Mouse (Mus musculus): ENCODE data around the gene Tatdn2. TPM values are rescaled to one million over a fixed set of nuclear protein-coding genes. Genes with fewer than 3 reads are reported as not detected.

The Tatdn2 gene
- polyA plus RNA-seq, 1 experiment = 31.0 TPM

DNA sequence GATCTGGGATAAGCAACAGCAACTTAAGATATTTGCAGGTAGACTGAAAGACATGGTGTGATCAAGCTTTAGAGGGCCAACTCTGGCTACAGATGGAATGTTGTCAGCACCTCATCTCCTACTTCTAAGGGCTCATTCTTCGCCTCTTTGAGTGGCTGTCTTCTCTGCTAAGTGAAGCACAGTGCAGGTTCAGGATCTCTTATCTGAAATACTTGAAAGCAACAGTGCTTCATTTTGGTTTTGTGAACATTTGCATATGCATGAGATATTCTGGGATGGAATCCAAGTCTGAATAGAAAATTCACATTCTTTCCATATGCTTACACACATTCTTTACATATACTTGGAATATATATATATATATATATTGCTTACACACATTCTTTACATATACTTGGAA is 45.5 kb downstream of the Tatdn2 start:
- 61% methylated on average over 1 of the region's 1 CpGs for WGBS

GRCm38 (mm10) chr6:113743111-113743510 is 46.3 kb downstream of the Tatdn2 start:
- 36% methylated on average over 1 of the region's 1 CpGs for WGBS
- H3K27ac ChIP-seq (ENCODE audit: insufficient read depth, low read length) = no peak overlapping the region

More for the DNA sequence above, 45.5 kb downstream of the Tatdn2 start:
- TF ChIP-seq POLR2A (IDR thresholded peaks at IDR 0.05; ENCODE audit: borderline replicate concordance, insufficient read depth, low read length) (no peak), CTCF (IDR thresholded peaks at IDR 0.05; ENCODE audit: borderline replicate concordance, insufficient read depth, low read depth, low read length) (no peak)
- Histone ChIP-seq H3K4me1 (ENCODE audit: control insufficient read depth, insufficient read depth, low read length) (no peaks in the 10 kb centered on the region), H3K27ac (ENCODE audit: insufficient read depth, low read length) (no peak overlapping the region), H3K4me3 (replicated peaks; ENCODE audit: insufficient read depth, low read depth, low read length) (no peak overlapping the region), H3K27me3 (ENCODE audit: control insufficient read depth, insufficient read depth, low read length) (no peaks in the 10 kb centered on the region)
- no peak for DNase-seq

GRCm38 (mm10) chr6:113745117-113745516 is 48.3 kb downstream of the Tatdn2 start:
- Histone ChIP-seq H3K27ac (ENCODE audit: insufficient read depth, low read length) (no peak overlapping the region), H3K27me3 (ENCODE audit: control insufficient read depth, insufficient read depth, low read length) (no peaks in the 10 kb centered on the region), H3K4me1 (ENCODE audit: control insufficient read depth, insufficient read depth, low read length) (peaks cover 3% of the 10 kb centered on the region; the same call in 1 of the 2 replicates), H3K4me3 (replicated peaks; ENCODE audit: insufficient read depth, low read depth, low read length) (no peak overlapping the region)
- TF ChIP-seq CTCF (IDR thresholded peaks at IDR 0.05; ENCODE audit: borderline replicate concordance, insufficient read depth, low read depth, low read length) (no peak), POLR2A (IDR thresholded peaks at IDR 0.05; ENCODE audit: borderline replicate concordance, insufficient read depth, low read length) (no peak)
- DNase-seq = no peak

More at GRCm38 (mm10) chr6:113743111-113743510, 46.3 kb downstream of the Tatdn2 start:
- DNase-seq = no peak
- TF ChIP-seq CTCF (IDR thresholded peaks at IDR 0.05; ENCODE audit: borderline replicate concordance, insufficient read depth, low read depth, low read length) = no peak
- no peak for TF ChIP-seq POLR2A (IDR thresholded peaks at IDR 0.05; ENCODE audit: borderline replicate concordance, insufficient read depth, low read length)
- Histone ChIP-seq H3K4me1 (ENCODE audit: control insufficient read depth, insufficient read depth, low read length) (no peaks in the 10 kb centered on the region), H3K27me3 (ENCODE audit: control insufficient read depth, insufficient read depth, low read length) (no peaks in the 10 kb centered on the region), H3K4me3 (replicated peaks; ENCODE audit: insufficient read depth, low read depth, low read length) (no peak overlapping the region)

DNA sequence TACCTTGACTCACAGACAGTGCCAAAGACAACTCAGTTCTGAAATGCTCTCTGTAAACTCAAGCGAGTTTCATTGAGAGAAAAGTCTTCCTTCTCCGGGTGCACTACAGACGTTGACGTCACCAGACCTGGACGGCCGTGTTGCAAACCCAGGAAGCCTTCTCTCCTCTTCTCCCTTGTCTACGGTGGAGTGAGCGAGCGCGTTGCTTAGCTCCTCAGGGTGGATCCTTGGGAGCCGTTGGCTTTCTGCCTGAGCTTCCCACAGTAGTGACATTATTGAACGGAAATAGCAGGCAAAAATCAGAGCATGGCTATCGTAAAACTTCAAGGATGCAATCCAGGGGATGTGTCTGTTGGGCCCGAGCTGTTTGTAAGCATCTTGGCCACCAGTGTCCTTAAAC is 50.4 kb downstream of the Tatdn2 start:
- 55% methylated on average over 14 of the region's 14 CpGs for WGBS
- no peak for TF ChIP-seq CTCF (IDR thresholded peaks at IDR 0.05; ENCODE audit: borderline replicate concordance, insufficient read depth, low read depth, low read length)
- TF ChIP-seq POLR2A (IDR thresholded peaks at IDR 0.05; ENCODE audit: borderline replicate concordance, insufficient read depth, low read length) = no peak
- DNase-seq = no peak

GRCm38 (mm10) chr6:113748351-113748750 is 51.5 kb downstream of the Tatdn2 start:
- H3K27me3 ChIP-seq (ENCODE audit: control insufficient read depth, insufficient read depth, low read length) = no peaks in the 10 kb centered on the region
- H3K27ac ChIP-seq (ENCODE audit: insufficient read depth, low read length) = no peak overlapping the region
- 54% methylated on average over 26 of the region's 26 CpGs for WGBS
- H3K4me1 ChIP-seq (ENCODE audit: control insufficient read depth, insufficient read depth, low read length) = peaks cover 3% of the 10 kb centered on the region; the same call in 1 of the 2 replicates
- no peak for TF ChIP-seq CTCF (IDR thresholded peaks at IDR 0.05; ENCODE audit: borderline replicate concordance, insufficient read depth, low read depth, low read length)
- TF ChIP-seq POLR2A (IDR thresholded peaks at IDR 0.05; ENCODE audit: borderline replicate concordance, insufficient read depth, low read length) = no peak
- H3K4me3 ChIP-seq (replicated peaks; ENCODE audit: insufficient read depth, low read depth, low read length) = no peak overlapping the region
- DNase-seq = no peak

More for the DNA sequence above, 50.4 kb downstream of the Tatdn2 start:
- Histone ChIP-seq H3K4me1 (ENCODE audit: control insufficient read depth, insufficient read depth, low read length) (peaks cover 3% of the 10 kb centered on the region; the same call in 1 of the 2 replicates), H3K27ac (ENCODE audit: insufficient read depth, low read length) (no peak overlapping the region), H3K4me3 (replicated peaks; ENCODE audit: insufficient read depth, low read depth, low read length) (no peak overlapping the region), H3K27me3 (ENCODE audit: control insufficient read depth, insufficient read depth, low read length) (no peaks in the 10 kb centered on the region)

- H3K4me3 ChIP-seq (replicated peaks; ENCODE audit: insufficient read depth, low read depth, low read length) = no peak overlapping the region
- H3K27ac ChIP-seq (ENCODE audit: insufficient read depth, low read length) = no peak overlapping the region
- no peaks in the 10 kb centered on the region for H3K27me3 ChIP-seq (ENCODE audit: control insufficient read depth, insufficient read depth, low read length)
- peaks cover 3% of the 10 kb centered on the region; the same call in 1 of the 2 replicates for H3K4me1 ChIP-seq (ENCODE audit: control insufficient read depth, insufficient read depth, low read length)
- 67% methylated on average over 17 of the region's 17 CpGs for WGBS
- no peak for DNase-seq
- TF ChIP-seq POLR2A (IDR thresholded peaks at IDR 0.05; ENCODE audit: borderline replicate concordance, insufficient read depth, low read length) = no peak
- no peak for TF ChIP-seq CTCF (IDR thresholded peaks at IDR 0.05; ENCODE audit: borderline replicate concordance, insufficient read depth, low read depth, low read length)
Observed at GRCm38 (mm10) chr6:113749119-113749685, 52.4 kb downstream of the Tatdn2 start.

Other genes starting within 250 kb of the Tatdn2 start
- 4.8 and 9.2 TPM in 2 replicates for gene Il17re, start 238.6 kb upstream of the Tatdn2 start, polyA plus RNA-seq (2012; rRNA removed)
- gene Il17rc, start 225.6 kb upstream of the Tatdn2 start, polyA plus RNA-seq (2012; rRNA removed) = 6.6 and 7.5 TPM in 2 replicates
- gene Creld1, start 213.8 kb upstream of the Tatdn2 start, polyA plus RNA-seq (2012; rRNA removed) = 57.4 and 58.1 TPM in 2 replicates
- 41.2 and 43.0 TPM in 2 replicates for gene Prrt3, start 195.1 kb upstream of the Tatdn2 start, polyA plus RNA-seq (2012; rRNA removed)
- 91.7 and 96.7 TPM in 2 replicates for gene Emc3, start 165.4 kb upstream of the Tatdn2 start, polyA plus RNA-seq (2012; rRNA removed)
- 0.34 and 0.55 TPM in 2 replicates for gene Fancd2, start 165.4 kb upstream of the Tatdn2 start, polyA plus RNA-seq (2012; rRNA removed)
- gene Fancd2os, start 96.3 kb upstream of the Tatdn2 start, polyA plus RNA-seq (2012; rRNA removed) = not detected in 2 replicates
- 224 and 238 TPM in 2 replicates for gene Brk1, start 92.3 kb upstream of the Tatdn2 start, polyA plus RNA-seq (2012; rRNA removed)
- gene Vhl, start 73.1 kb upstream of the Tatdn2 start, polyA plus RNA-seq (2012; rRNA removed) = 43.9 and 50.1 TPM in 2 replicates
- gene Irak2, start 58.6 kb upstream of the Tatdn2 start, polyA plus RNA-seq (2012; rRNA removed) = 15.5 and 19.5 TPM in 2 replicates
- 0.73 and 1.4 TPM in 2 replicates for gene Ghrl, start 22.8 kb downstream of the Tatdn2 start, polyA plus RNA-seq (2012; rRNA removed)
- gene Sec13, start 43.7 kb downstream of the Tatdn2 start, polyA plus RNA-seq (2012; rRNA removed) = 108 and 114 TPM in 2 replicates